Mouse (Mus musculus) heart, adult 2 months (tissue): Measurements from ENCODE around the gene Galnt6.

ENCODE experiments used
- CTCF ChIP-seq: fragments of 200-600 bp; IDR thresholded peaks from 2 replicates; pipeline ENCODE4 v1.8.1; 2022; ENCODE audit warnings: antibody characterized with exemption, mild to moderate bottlenecking, moderate library complexity
- POLR2A ChIP-seq: fragments of 200-500 bp; IDR thresholded peaks from 2 replicates; pipeline ENCODE4 v1.6.1; 2011; ENCODE audit warnings: mild to moderate bottlenecking, low read depth, low read length, control low read depth; ENCODE audit not compliant: insufficient read depth

DNA sequence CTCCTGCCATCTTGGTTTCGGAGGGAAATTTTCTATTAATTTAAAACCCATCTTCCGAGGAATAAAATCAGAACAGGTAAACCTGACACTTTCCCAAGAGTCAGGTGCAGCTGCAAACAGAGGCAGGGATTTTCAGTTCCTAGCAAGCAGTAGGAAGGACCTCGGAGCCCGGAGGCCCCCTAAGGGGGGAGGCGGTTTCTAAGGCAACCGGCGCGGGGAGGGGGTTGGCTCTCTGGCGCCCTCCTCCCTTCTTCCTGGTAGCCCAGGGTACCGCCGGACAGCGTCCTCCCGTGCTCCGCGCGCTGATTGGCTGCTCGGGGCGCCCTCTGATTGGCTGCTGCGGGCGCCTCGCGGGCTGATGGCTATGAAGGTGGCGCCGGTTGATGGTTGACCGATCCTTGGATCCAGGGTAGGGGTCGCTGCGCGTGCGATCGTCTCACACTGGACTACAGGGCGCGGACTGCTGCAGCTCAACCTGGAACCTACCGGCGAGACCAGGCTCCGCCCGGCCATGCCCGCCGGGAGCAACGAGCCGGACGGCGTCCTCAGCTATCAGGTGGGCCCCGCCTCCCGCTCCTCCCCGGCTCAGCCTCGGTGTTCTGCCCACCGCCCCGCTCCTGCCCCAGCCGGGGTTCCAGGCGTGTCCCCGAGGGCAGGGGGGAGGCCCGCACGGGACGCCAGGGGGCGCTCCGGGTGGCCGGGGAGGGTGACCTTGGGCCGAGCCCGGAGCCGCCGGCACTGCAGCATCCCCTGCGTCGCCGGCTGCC lies 32.4 kb upstream of the Galnt6 start, which contains the start of gene Slc4a8:
- TF ChIP-seq POLR2A (no peak), CTCF (peak; percentile 59)
